Mouse (Mus musculus) frontal cortex, postnatal 25 days (tissue): ENCODE measurements at regions not wholly inside any gene's neighbourhood (a gene's known extent, or its start where the extent isn't known, plus 50 kb on each side); places are given as distances from the start of the nearest gene placed in this dataset.

Experiments used
- DNase-seq, 2 experiments: peaks; one replicate each; pipeline ENCODE4 v3.0.0; 2022; ENCODE audit warnings: low spot score in 2 of 2

DNA sequence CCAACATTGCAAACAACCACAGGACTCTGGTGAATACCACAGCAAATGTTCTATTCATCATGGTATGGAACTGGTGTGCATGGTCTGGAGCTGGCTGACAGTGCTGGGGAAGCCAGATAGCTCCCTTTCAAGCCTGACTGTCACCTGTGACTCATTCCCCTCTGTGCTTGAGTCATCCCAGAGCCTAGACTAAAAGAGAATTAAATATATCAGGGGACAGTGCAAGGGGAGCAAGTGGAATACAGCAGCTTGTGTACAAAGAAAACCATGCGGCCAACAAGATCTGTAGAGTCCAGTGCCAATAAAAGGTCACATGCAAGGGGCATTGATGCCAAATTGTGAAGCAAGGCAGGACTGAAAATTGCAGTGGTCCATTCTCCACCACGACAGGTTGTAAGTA lies 117.7 kb downstream of the Pah start:
- DNase-seq: no peak

DNA sequence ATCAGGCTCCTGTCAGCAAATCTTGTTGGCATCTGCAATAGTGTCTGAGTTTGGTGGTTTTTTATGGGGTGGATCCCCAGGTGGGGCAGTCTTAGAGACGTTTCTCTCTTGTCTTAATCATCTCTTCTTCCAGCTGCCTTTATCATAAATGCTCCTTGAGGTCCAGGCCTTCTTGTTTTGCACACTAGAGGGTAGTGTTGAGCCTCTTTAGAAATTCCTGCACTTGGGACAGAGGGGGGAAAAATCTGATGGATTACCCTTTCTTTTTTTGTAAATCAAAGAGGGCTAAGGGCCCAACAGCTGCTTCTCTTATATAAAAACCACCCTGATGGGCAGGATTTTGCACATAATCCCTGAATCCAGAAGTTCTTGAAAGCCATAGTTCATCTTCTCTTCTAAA lies 127.5 kb downstream of the Pah start:
- peak in 1 of 2 experiments; percentile 33 for DNase-seq

DNA sequence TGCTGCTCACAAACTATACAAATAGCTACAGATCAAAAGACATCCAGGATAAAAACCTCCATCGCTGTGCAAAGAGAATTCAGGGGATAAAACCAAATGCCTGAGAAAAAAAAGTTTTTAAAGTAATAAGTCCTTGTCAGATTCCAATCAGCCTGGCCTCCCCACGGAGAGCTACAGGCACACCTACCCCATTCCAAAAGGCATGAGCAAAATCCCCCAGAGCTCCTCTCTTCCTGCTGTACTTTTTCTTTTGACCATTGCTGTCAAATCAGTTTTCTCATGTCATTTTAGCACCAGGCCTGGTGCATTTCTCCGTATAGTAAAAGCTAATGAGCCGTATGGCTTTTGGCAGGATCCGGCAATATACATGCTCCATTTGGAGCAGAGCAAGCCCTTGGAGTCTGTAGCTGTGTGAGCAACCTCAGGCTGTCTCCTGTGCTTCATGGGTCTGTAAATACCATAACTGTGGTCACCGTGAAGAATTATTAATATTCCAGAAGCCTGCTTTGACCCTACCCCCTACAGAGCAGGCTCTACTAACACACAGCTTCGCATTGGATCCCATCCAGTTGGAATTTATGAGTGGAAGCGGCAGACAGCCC lies 130.6 kb downstream of the Pah start:
- no peak for DNase-seq

DNA sequence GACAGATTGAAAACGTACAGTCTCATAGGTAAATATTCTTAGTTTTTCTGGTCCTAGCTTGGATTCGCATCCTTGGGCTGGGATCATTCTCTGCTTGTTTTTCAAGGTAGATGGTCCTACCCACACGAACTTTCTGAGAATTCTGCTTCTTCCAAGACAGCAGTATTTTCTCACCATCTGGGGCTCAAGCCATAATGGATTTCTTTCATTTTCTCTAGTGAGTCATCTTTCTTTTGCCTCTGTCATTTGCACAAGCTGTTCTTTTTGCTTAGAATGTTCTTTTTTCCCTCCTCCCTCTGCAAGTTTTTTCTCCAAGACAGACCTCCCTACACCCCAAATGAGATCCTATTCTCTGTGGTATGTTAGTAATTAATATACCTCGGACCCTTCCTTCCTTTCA lies 132.5 kb downstream of the Pah start:
- DNase-seq: no peak

DNA sequence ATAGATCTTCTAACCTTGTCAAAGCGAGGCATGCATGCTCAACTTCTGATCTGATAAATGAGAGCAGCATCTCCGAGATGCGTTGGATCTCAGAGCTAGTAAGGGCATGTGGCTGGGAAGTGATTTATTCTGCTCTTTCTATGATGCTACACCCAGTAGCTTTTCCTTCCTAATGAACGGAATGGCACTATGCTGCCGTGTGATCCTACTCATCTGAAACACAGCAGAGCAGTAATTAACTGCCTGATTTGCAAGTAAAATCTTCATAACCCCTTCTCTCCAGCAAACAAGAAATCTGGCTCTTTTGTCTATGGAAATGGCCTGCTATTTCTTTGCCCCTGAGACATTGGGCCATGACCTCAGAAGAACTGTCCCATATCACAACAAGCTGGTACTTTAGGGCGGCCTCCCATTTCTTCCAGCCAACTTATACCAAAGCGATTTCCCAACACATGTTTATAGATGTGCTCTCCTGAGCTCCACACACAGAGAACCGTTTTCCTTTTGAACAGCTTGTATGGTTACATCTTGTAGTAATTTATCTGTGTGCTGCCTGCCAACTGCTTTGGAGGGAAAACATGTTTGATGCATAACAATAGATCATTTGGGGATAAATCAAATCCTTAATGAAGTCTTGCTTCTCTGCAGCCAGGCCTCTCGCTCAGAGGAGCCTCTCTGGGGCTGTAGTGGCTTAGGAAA lies 144.6 kb downstream of the Pah start:
- no peak for DNase-seq

DNA sequence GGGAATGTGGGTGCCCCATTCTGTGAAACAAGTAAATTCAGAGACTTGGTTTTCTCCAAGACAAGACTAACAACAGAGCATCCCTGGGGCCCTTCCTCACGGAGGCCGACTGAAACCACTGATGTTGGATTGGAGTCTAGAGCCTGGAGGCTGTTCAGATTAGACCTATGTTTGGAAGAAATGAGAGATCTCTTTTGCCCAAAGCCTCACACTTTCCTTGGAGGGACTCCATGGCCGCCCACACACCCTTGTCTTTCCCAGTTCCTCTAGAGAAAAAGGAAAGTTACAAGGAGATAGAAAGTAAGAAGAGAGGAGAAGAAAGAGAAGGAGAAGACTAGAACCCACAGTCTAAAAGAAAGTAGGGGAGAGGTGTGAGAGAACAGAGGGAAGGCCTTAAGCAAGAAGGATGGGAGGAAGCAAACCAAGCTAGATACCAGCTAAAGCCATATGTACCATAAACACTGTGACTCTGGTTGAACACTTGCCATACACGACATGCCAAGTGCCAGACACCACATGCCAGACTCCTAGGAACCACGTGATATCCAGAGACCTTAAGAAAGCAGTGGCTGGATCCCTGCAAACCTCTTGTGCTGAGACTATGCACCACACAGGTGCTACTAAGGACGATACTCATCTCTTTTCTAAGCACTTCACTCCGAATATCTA lies 145.3 kb downstream of the Pah start:
- DNase-seq: peak in 1 of 2 experiments; percentile 20

DNA sequence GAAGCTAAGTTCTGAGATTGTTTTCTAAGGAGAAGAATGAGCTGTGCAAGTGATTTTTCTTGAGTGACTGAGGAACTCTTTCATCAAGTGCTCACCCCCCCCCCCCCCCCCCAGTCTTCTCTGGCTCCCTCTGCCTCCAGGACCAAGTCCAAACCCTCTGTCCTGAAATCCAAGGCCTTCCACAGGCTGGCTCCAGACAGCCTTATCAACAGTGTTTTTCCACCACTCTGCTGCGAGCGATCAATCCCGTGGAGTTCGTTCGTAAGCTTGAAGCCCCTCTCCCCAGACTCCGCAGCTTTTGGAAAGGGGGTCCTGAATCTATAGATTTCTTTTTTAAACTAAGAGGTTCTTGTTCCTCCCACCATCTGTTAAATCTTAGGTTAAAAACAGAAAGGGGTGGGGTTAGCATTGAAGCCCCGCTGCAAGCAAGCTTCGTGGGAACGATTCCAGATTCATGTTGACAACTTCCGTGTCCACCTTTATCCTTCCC lies 146.1 kb downstream of the Pah start:
- DNase-seq: no peak

DNA sequence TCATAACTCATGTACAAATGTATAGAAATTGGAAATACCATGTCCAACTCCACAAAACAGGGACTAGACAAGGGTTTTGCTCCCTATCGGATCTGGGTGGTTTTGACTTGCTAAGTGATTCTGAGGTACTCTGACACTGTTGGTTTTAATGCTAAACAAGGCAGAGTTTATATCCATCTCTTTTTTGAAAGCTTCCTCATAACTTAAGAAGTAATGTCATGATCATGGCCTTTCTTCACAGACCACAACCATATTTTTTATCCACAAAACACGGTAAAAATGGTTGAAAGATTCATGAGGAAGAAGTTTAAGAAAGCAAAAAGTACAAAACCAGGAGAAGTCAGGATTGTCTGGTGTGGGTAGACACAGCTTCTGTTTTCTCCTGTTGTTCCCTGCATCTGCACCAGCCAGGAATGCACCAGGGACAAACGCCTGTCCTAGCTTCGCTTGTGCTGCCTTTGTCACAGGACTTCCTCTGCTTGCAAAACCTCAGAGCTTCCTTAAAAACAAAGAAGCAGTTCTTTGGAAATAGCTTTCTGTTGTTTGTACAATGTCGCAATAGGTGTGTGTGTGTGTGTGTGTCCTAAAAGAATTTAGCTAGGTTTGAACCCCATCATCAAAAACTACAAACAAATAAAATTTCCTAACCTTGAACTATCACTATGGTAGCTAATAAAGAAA lies 153.3 kb downstream of the Pah start:
- DNase-seq: no peak

DNA sequence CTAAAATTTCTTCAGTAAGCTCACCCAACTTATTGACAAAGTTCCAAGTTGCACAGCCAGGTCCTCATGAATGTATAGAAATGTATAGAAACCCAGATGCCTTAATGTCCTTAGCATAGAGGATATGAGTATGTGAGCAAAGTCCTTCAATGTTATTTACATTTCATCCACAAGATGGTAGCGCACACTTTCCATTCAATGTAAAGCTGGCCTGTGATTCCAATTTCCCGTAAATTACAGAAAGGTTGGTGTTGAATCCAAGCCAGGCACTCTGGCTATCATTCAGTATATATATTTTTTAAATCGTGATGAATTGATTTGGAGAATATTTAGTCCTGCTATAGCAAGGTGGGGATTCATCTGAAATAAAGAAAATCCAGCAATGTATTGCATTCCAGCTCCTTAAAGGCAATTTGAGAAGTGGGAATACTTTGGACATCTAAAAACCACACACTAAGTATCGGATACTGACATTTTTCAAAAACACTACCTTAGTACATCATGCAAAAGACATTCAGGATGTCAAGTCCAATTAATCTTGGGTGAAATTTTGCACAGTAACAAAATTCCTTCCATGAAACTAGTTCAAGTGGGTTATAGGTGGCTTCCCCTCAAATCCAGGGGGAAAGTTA lies 154.6 kb downstream of the Pah start:
- DNase-seq: no peak

DNA sequence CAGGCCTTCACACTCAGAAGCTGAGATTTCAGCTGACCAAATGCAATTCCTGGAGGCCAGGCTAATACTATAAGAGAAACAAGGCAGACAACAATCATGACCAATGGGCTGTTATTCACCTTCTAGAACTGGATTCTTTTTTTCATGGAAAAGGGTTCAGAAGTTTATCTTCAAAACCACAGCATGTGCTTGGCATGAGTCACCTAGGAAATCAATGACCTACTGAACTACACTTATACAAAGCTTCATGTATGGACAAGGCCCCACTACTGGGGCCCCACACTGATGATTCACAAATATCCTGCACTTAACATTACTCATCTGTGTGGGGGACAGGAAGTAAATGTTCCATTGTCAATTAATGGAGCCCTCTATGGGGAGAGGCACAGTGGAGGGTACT lies 157.4 kb downstream of the Pah start:
- no peak for DNase-seq

DNA sequence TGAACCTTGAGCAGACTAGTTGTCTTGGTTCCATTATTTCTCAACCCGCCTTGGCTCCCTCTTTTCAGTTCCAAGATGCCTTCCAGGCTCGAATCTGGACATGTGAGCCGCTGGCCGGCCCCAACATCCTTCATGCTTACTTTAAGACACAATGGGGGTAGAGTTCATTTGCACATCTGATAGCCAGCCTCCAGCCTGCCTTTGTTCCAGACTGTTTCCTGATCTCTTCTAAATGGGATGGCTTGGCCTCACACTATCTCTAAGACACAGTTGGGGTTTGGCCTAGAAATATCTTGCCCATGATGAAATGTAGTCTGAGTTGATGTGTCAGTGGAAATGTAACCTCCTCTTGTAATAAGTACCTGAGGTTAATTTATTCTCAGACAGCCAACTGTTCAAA lies 164.7 kb downstream of the Pah start:
- no peak for DNase-seq

DNA sequence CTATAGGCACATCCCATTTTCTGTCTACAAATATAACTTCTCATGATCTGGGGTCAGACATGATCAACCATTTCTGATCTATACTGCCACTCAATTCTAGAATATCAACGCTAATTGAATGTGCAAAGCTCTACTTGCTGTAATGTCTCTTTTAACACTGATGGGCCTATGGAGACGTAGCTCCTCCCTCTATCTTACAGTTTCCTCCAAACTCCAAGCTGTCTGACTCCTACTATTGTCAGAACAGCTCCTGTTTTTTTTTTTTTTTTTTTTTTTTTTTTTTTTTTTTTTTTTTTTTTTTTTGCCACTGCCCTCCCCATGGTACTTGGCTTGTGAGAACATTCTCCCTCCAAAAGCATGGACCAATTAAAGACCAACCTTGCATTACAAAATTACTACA lies 165.2 kb downstream of the Pah start:
- no peak for DNase-seq

DNA sequence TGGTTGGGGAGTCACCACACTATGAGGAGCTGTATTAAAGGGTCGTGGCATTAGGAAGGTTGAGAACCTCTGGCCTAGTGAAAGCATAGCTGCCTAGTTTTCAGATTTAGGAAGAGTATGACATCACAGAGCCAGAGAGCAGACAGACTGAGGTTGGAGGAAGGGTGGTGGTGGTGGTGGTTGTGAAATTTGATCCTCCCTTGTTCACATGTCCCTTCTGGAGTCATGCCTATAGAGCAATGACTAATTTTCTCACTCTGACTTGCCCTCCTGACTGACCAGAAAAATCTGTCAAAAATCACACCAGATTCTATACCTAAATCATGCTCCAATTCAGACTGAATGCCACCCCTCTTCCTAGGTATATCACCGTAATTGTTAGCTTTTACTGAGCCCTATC lies 166.2 kb downstream of the Pah start:
- DNase-seq: no peak

DNA sequence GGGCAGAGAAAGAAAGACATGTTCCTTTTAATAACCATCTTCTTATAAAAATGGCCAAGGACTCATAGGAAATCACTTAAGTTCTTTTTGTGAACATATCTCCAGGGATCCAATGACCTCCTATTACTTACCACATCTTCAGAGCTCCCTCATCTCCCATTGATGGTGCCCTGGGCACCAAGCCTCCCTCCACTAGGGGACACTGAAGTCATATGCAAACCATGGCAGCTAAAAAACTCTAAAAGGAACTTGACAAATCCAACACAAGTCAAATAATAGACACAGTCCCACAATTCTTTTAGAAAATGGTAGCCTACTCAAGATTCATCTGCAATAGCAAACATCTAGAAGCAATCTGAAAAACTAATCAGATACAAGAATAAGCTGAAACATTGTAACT lies 167.2 kb upstream of the Igf1 start:
- DNase-seq: no peak

DNA sequence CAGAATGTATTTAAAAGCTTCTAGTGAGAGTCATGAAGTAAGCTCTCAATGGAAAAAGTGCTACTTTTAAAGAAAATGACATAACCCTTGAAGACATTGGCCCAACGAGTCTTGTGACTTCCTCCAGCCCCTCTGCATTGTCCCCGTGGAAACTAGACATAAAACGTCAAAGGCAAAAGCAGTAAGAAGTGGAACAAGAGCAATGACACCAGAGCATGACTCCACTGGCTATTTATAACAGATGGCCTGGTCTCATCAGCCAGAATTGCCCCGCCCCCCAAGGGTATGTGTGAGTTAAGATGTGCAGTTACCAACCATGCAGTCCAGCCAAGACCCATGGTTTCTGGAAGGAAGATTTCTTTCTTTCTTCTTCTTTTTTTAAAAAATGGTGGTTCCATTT lies 161.6 kb upstream of the Igf1 start:
- no peak for DNase-seq

DNA sequence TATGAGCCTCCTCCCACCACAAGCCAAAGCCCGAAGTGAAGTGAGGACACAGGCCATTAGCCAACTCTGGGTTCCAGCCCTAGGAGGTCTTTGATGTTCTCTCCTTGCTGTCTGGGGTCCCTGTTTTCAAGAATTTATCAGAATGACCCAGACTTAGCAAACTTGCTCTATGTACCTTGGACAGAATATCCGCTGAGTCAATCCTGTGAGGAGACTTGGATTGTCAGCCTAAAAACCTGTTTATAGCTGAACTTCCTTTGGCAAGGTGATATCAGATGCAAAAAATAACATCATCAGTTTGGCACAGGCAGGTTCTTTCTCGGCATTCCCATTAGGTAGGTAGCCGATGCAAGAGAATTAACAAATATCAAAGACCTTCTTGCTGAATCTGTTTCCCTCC lies 146.9 kb upstream of the Igf1 start:
- DNase-seq: no peak

DNA sequence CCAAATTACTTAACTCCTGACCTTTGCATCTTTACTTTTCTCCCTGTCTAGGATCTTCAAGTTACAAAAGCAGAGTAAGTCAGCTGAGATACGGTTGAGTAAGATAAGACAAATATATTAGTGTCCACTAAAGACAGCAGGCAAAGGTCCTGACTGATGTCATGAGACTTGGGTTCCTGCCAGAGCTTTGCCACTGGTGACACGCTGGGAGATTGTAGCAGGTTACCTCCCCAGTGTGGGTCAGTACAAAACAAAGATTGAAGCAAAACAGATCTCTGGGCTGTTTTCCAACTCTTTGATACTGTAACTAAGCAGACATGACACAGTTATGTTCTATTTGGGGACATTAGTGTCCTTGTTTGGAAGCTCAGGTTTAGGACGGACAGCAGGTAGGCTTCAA lies 146.3 kb upstream of the Igf1 start:
- DNase-seq: no peak

DNA sequence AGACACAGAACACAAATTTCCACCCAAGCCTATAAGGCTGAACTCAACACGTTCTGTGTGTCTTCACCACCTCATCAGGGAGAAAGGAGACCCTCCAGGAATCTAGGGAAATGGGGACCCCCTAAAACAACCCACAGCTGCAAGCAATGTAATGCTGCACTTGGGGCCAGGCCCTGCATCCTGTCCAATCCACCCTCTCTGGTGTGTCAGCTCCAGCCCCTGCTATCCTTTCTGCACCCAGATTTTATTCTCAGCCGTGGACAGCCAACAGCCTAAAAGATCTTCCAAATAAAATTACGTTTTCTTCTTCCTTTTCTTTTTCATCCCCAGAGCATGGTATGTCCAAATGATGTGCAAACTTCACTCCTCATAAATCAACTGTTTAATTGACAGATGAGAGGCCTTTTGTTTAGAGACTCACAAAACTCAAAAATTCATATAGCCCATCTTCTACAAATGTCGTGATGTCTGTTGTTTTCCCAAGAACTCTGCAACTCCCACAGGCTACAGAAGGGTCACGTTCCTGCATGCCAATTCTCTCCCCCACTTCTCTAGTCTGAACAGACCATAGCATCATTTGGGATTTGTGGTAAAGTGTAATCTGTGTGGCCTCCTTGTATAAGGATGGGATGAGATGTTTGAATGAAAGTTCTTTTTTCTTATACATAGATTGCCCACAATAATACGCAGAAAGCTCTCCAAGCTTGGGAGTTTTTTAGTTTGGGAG lies 142.0 kb upstream of the Igf1 start:
- DNase-seq: no peak

DNA sequence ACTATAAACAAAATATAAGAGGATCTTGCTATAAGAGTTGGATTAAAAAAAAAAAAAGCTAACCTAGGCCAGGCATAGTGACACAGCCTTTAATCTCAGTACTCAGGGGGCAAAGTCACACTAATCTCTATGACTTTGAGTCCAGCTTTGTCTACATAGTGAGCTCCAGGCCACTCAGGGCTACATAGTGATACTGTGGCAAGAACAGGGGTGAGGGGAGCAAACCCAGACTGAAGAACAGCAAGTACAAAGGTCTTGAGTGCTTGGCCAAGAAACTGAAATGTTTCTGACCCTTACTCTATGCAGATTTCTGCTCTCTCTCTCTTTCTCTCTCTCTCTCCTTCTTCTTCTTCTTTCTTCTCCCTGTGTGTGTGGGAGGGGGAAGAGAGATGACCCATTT lies 140.9 kb upstream of the Igf1 start:
- no peak for DNase-seq

DNA sequence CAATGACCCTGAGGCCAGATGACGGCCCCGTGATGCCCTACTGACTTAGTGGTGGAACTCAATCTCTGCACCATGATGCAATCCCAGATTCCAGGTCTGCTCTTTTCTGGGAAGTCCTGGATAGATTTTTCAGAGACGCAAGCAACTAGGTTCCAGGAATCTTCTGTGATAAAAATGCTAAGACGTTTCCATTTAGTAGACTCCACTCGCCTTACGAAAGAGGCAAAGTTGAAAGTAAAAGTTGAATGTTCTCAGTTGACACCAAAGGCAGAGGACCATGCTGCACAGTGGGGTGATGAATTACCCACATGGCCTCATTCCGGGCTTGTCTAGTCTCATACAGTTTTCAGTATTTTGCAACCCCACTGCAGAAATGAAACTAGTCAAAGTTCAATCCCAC lies 139.6 kb upstream of the Igf1 start:
- DNase-seq: no peak

DNA sequence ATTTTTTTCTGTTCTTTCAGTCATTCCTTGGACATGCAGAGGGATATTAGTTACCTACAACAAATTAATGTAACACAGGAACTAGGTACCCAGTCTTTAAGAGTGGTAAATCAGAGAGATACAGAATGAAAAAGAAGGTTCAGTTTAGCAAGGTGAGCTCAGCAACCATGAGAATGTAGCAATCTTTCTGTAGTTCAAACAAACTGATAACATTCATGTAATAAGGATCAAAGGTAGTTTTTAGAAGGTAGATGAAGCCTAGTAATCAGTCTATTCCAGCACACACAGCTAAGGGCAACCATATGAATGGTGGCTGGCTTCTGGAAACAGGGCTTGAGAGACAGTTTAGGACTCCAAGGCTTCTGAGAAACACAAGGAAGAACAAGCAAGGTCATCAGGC lies 138.1 kb upstream of the Igf1 start:
- DNase-seq: no peak

DNA sequence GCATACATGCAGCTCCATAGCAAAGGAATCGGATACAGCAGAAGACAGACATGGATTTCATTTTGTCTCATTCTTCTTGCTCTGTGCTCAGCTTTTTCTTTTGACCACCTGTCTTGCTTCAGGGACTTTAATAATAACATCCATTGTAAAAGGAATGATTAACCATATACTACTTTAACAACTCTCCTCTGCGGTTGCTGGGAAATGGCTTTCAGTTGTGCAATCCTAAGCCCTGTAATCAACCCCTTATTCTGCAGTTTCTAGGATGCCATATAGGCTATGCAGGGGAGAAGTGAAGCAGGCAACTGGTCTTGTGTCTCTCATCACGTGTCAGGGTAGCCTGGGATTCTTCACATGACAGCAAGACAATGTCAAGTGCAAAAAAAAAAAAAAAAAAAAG lies 135.8 kb upstream of the Igf1 start:
- no peak for DNase-seq
